In genomic region chr12:37014401-37014800, GRCm38 (mm10) we compare ENCODE assay signal across 23 mouse cellular contexts.
DNase-seq lines count a peak whose midpoint lies in the region; ATAC-seq and TF ChIP-seq lines count a peak whose summit lies in the region.
"Had no signal": no experiment of that assay in that cellular context is flagged by ENCODE, and none has a peak within 500 bp of the region (broad histone marks: within the 10 kb centered on the region; RNA-seq: fewer than 3 reads in every experiment).

No protein-coding gene starts in this region.

- no peak overlapping the region for H3K4me3 ChIP-seq in forebrain, embryonic 12.5 days (replicated peaks)
- H3K4me3 ChIP-seq in forebrain, embryonic 13.5 days: no peak overlapping the region
- no peak overlapping the region for H3K4me3 ChIP-seq in hindbrain, embryonic 16.5 days (ENCODE audit: low read length)
- no peak overlapping the region for H3K4me3 ChIP-seq in hindbrain, embryonic 12.5 days
- H3K4me3 ChIP-seq in heart, postnatal 0 days (ENCODE audit: low read depth, low read length): no peak overlapping the region
- H3K4me3 ChIP-seq: forebrain, embryonic 10.5 days; hindbrain, embryonic 10.5 days; limb, embryonic 10.5 days; liver, embryonic 15.5 days; lung, embryonic 15.5 days; myocyte had no signal

- H3K4me2 ChIP-seq in forebrain, embryonic 12.5 days: no peak overlapping the region
- no peak overlapping the region for H3K4me2 ChIP-seq in forebrain, embryonic 13.5 days
- H3K4me2 ChIP-seq in hindbrain, embryonic 16.5 days (ENCODE audit: low read length): no peak overlapping the region
- H3K4me2 ChIP-seq in hindbrain, embryonic 12.5 days (replicated peaks): no peak overlapping the region
- H3K4me2 ChIP-seq in heart, postnatal 0 days (ENCODE audit: low read depth, low read length): no peak overlapping the region
- H3K4me2 ChIP-seq: liver, embryonic 15.5 days; lung, embryonic 15.5 days had no signal

- TF ChIP-seq EP300 in heart, postnatal 0 days (IDR thresholded peaks at IDR 0.05; ENCODE audit: low read depth): peak; percentile 73; the same call in 1 of the 2 replicates

- no peak overlapping the region for H3K9ac ChIP-seq in forebrain, embryonic 12.5 days
- H3K9ac ChIP-seq in forebrain, embryonic 13.5 days: no peak overlapping the region
- H3K9ac ChIP-seq in hindbrain, embryonic 16.5 days (ENCODE audit: low read depth, low read length): no peak overlapping the region
- H3K9ac ChIP-seq in hindbrain, embryonic 12.5 days: no peak overlapping the region
- H3K9ac ChIP-seq in heart, postnatal 0 days (replicated peaks; ENCODE audit: low read depth, low read length): no peak overlapping the region
- H3K9ac ChIP-seq: liver, embryonic 15.5 days; lung, embryonic 15.5 days had no signal

- no peak overlapping the region for H3K27ac ChIP-seq in forebrain, embryonic 12.5 days
- no peak overlapping the region for H3K27ac ChIP-seq in forebrain, embryonic 13.5 days
- no peak overlapping the region for H3K27ac ChIP-seq in hindbrain, embryonic 16.5 days (ENCODE audit: low read depth, low read length)
- H3K27ac ChIP-seq in hindbrain, embryonic 12.5 days: no peak overlapping the region
- H3K27ac ChIP-seq in heart, postnatal 0 days (ENCODE audit: low read depth): peak overlapping the region; percentile 67
- H3K27ac ChIP-seq: forebrain, embryonic 10.5 days; hindbrain, embryonic 10.5 days; kidney, postnatal 0 days; limb, embryonic 10.5 days; liver, embryonic 15.5 days; lung, embryonic 15.5 days; macrophage had no signal

- no peak for TF ChIP-seq CTCF in heart, postnatal 0 days (IDR thresholded peaks at IDR 0.05; ENCODE audit: low read depth)

- no peaks in the 10 kb centered on the region for H3K4me1 ChIP-seq in forebrain, embryonic 12.5 days
- H3K4me1 ChIP-seq in forebrain, embryonic 13.5 days: no peaks in the 10 kb centered on the region
- no peaks in the 10 kb centered on the region for H3K4me1 ChIP-seq in hindbrain, embryonic 16.5 days (ENCODE audit: control insufficient read depth, insufficient read depth, low read depth, low read length)
- 0 out of 2 replicates have a peak, but pooled peaks cover 2% of the 10 kb centered on the region for H3K4me1 ChIP-seq in hindbrain, embryonic 12.5 days
- no peaks in the 10 kb centered on the region for H3K4me1 ChIP-seq in heart, postnatal 0 days (ENCODE audit: control insufficient read depth, insufficient read depth)
- H3K4me1 ChIP-seq: hindbrain, embryonic 10.5 days; limb, embryonic 10.5 days; liver, embryonic 15.5 days; lung, embryonic 15.5 days had no signal

- H3K36me3 ChIP-seq in forebrain, embryonic 12.5 days (replicated peaks): no peaks in the 10 kb centered on the region
- no peaks in the 10 kb centered on the region for H3K36me3 ChIP-seq in forebrain, embryonic 13.5 days (ENCODE audit: poor library complexity, severe bottlenecking)
- no peaks in the 10 kb centered on the region for H3K36me3 ChIP-seq in hindbrain, embryonic 16.5 days (ENCODE audit: control insufficient read depth, insufficient read depth, low read length)
- H3K36me3 ChIP-seq in hindbrain, embryonic 12.5 days: no peaks in the 10 kb centered on the region
- H3K36me3 ChIP-seq in heart, postnatal 0 days (replicated peaks; ENCODE audit: control insufficient read depth, insufficient read depth, low read length): no peaks in the 10 kb centered on the region
- H3K36me3 ChIP-seq: forebrain, embryonic 10.5 days; hindbrain, embryonic 10.5 days; limb, embryonic 10.5 days; liver, embryonic 15.5 days; lung, embryonic 15.5 days had no signal

- H3K27me3 ChIP-seq in forebrain, embryonic 12.5 days: no peaks in the 10 kb centered on the region
- no peaks in the 10 kb centered on the region for H3K27me3 ChIP-seq in forebrain, embryonic 13.5 days
- no peaks in the 10 kb centered on the region for H3K27me3 ChIP-seq in hindbrain, embryonic 16.5 days (replicated peaks; ENCODE audit: control insufficient read depth, insufficient read depth, low read length)
- H3K27me3 ChIP-seq in hindbrain, embryonic 12.5 days: no peaks in the 10 kb centered on the region
- H3K27me3 ChIP-seq in heart, postnatal 0 days (ENCODE audit: control insufficient read depth, insufficient read depth, low read length): no peaks in the 10 kb centered on the region
- H3K27me3 ChIP-seq: liver, embryonic 15.5 days; lung, embryonic 15.5 days had no signal

- DNase-seq in heart, postnatal 0 days (ENCODE audit: low spot score): peak; percentile 13
- peak; percentile 34 for DNase-seq in retina, postnatal 1 day
- no peak for DNase-seq in kidney, postnatal 25 days
- no peak for DNase-seq in natural killer cell, adult 2 months (ENCODE audit: low spot score in 2 of 2)
- DNase-seq: adrenal gland, postnatal 10 days; cerebellum, adult 8-10 months; cerebellum, postnatal 36 days; kidney, adult 18-20 months; liver; thymus, postnatal 14 days had no signal

- ATAC-seq in forebrain, embryonic 12.5 days (ENCODE audit: low FRiP score): 0 out of 2 replicates have a peak, but pooled peaks have one; percentile 15
- ATAC-seq in forebrain, embryonic 13.5 days: no peak
- ATAC-seq in hindbrain, embryonic 16.5 days: 0 out of 2 replicates have a peak, but pooled peaks have one; percentile 42
- no peak for ATAC-seq in hindbrain, embryonic 12.5 days (ENCODE audit: low FRiP score)
- ATAC-seq in heart, postnatal 0 days (ENCODE audit: insufficient read depth, low read depth): peak; percentile 67
- ATAC-seq: midbrain, embryonic 16.5 days had no signal

- WGBS in forebrain, embryonic 12.5 days: 40% methylated on average over 4 of the region's 4 CpGs
- 30% methylated on average over 4 of the region's 4 CpGs for WGBS in forebrain, embryonic 13.5 days
- 53% methylated on average over 4 of the region's 4 CpGs for WGBS in hindbrain, embryonic 16.5 days
- 60% methylated on average over 4 of the region's 4 CpGs for WGBS in hindbrain, embryonic 12.5 days
- WGBS in heart, postnatal 0 days: 67% methylated on average over 4 of the region's 4 CpGs

- H3K9me3 ChIP-seq in forebrain, embryonic 12.5 days: no peaks in the 10 kb centered on the region
- no peaks in the 10 kb centered on the region for H3K9me3 ChIP-seq in forebrain, embryonic 13.5 days (replicated peaks)
- no peaks in the 10 kb centered on the region for H3K9me3 ChIP-seq in hindbrain, embryonic 16.5 days (ENCODE audit: control insufficient read depth, low read length)
- H3K9me3 ChIP-seq in hindbrain, embryonic 12.5 days (replicated peaks): no peaks in the 10 kb centered on the region
- no peaks in the 10 kb centered on the region for H3K9me3 ChIP-seq in heart, postnatal 0 days (replicated peaks; ENCODE audit: control insufficient read depth, low read length)
- H3K9me3 ChIP-seq: forebrain, embryonic 10.5 days; hindbrain, embryonic 10.5 days; limb, embryonic 10.5 days; liver, embryonic 15.5 days; lung, embryonic 15.5 days had no signal

Comparison
In these comparisons a context has a peak if more than half of its experiments do, and no peak if none do; other contexts are left out.
1. ATAC-seq: peak in forebrain, embryonic 12.5 days (single experiment), hindbrain, embryonic 16.5 days (single experiment) and heart, postnatal 0 days (single experiment); none in forebrain, embryonic 13.5 days (single experiment) and hindbrain, embryonic 12.5 days (single experiment).
2. DNase-seq: peak in heart, postnatal 0 days (single experiment) and retina, postnatal 1 day (single experiment); none in kidney, postnatal 25 days (0 of 2) and natural killer cell, adult 2 months (0 of 2).